Mouse (Mus musculus): ENCODE results near the gene Cdc25b.

DNA sequence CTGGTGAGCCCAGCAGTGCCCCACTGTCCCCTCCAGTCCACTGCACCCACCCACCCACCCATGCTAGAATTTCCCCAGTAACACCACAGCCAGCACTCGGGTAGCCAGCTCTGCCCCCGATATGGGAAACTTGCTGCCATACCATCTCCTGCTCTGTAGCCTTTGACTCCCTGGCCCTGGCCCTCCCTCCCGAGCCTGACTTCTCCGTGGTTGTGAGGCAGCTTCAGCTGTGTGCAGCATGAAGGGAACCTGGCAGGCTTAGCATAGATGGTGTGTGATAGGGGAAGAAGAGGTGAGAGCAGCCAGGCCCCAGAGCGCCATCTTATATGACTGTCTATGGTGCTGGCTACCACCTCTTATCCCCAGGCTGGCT, 46.2 kb upstream of the Cdc25b start:
- TF ChIP-seq CTCF (IDR thresholded peaks at IDR 0.05; ENCODE audit: extremely low read depth, insufficient read length, insufficient replicate concordance, low read depth, low read length) (no peak), POLR2A (IDR thresholded peaks at IDR 0.05; ENCODE audit: low read depth, low read length) (no peak)

Data from small intestine, adult 2 months (tissue).